Mouse (Mus musculus) heart, adult 2 months (tissue): ENCODE measurements at regions not wholly inside any gene's neighbourhood (a gene's known extent, or its start where the extent isn't known, plus 50 kb on each side); places are given as distances from the start of the nearest gene placed in this dataset.

Experiments used
- DNase-seq, 2 experiments: peaks; one replicate each; pipeline ENCODE4 v3.0.0; 2021
- H3K27ac ChIP-seq: fragments of 200-600 bp; 2 replicates; pipeline ENCODE4 v1.8.1; 2022
- H3K27me3 ChIP-seq: fragments of 200-500 bp; 2 replicates; pipeline ENCODE4 v1.6.1; 2012; ENCODE audit warnings: mild to moderate bottlenecking, low read length, inconsistent platforms, mixed read lengths; ENCODE audit not compliant: control insufficient read depth, insufficient read depth
- H3K36me3 ChIP-seq: fragments of 200-500 bp; 2 replicates; pipeline ENCODE4 v1.6.1; 2012; ENCODE audit warnings: low read length, inconsistent platforms; ENCODE audit not compliant: control insufficient read depth, insufficient read depth
- H3K4me1 ChIP-seq: fragments of 200-500 bp; 2 replicates; pipeline ENCODE4 v1.6.1; 2011; ENCODE audit warnings: low read length; ENCODE audit not compliant: control insufficient read depth, insufficient read depth
- H3K4me3 ChIP-seq: fragments of 200-600 bp; 2 replicates; pipeline ENCODE4 v1.8.1; 2022
- H3K79me2 ChIP-seq: fragments of 200-500 bp; replicated peaks from 2 replicates; pipeline ENCODE4 v1.6.1; 2012; ENCODE audit warnings: mild to moderate bottlenecking, inconsistent platforms, low read length, moderate library complexity, mixed read lengths; ENCODE audit not compliant: control insufficient read depth, insufficient read depth
- H3K9ac ChIP-seq: fragments of 200-500 bp; 2 replicates; pipeline ENCODE4 v1.6.1; 2012; ENCODE audit warnings: low read depth, mild to moderate bottlenecking, control low read depth, inconsistent platforms, low read length, mixed read lengths
- CTCF ChIP-seq: fragments of 200-600 bp; IDR thresholded peaks from 2 replicates; pipeline ENCODE4 v1.8.1; 2022; ENCODE audit warnings: antibody characterized with exemption, mild to moderate bottlenecking, moderate library complexity
- EP300 ChIP-seq: fragments of 200-500 bp; IDR thresholded peaks from 2 replicates; pipeline ENCODE4 v1.6.1; 2011; ENCODE audit warnings: low read depth, low read length, control low read depth; ENCODE audit not compliant: insufficient read depth
- POLR2A ChIP-seq: fragments of 200-500 bp; IDR thresholded peaks from 2 replicates; pipeline ENCODE4 v1.6.1; 2011; ENCODE audit warnings: mild to moderate bottlenecking, low read depth, low read length, control low read depth; ENCODE audit not compliant: insufficient read depth
- WGBS: fragments of 180-500 bp; shearing (Covaris S2); methylation state at CpG from one replicate; pipeline ENCODE4 v1.1.7; 2018; 5-methylcytosine and 5-hydroxymethylcytosine counted together
- intact Hi-C: fragments of 180-260 bp; cut with DNase I; formaldehyde crosslinking; loops from one replicate; pipeline ENCODE4 v1.15.1; 2025

GRCm38 (mm10) chr9:62590407-62591195, 53.8 kb upstream of the Coro2b start:
- no peaks in the 10 kb centered on the region for H3K79me2 ChIP-seq
- intact Hi-C loops: no loop called here
- no peaks in the 10 kb centered on the region for H3K27me3 ChIP-seq
- no peak overlapping the region for H3K27ac ChIP-seq
- H3K4me1 ChIP-seq: no peaks in the 10 kb centered on the region
- no peak overlapping the region for H3K9ac ChIP-seq
- TF ChIP-seq POLR2A: no peak
- WGBS: 77% methylated on average over 17 of the region's 17 CpGs
- H3K36me3 ChIP-seq: no peaks in the 10 kb centered on the region
- no peak overlapping the region for H3K4me3 ChIP-seq
- peak; percentile 20 to 36 for DNase-seq

- Histone ChIP-seq H3K79me2 (no peaks in the 10 kb centered on the region), H3K36me3 (no peaks in the 10 kb centered on the region), H3K27me3 (no peaks in the 10 kb centered on the region), H3K9ac (no peak overlapping the region), H3K4me3 (no peak overlapping the region), H3K4me1 (no peaks in the 10 kb centered on the region), H3K27ac (no peak overlapping the region)
- DNase-seq: peak in 1 of 2 experiments; percentile 35
- WGBS: 63% methylated on average over 6 of the region's 6 CpGs
- TF ChIP-seq CTCF (no peak), POLR2A (no peak), EP300 (no peak)
- intact Hi-C loops: no loop called here
Measured at GRCm38 (mm10) chr9:62591196-62591485, 54.3 kb upstream of the Coro2b start.

- H3K27me3 ChIP-seq: no peaks in the 10 kb centered on the region
- no peaks in the 10 kb centered on the region for H3K4me1 ChIP-seq
- no peak overlapping the region for H3K27ac ChIP-seq
- 62% methylated on average over 7 of the region's 7 CpGs for WGBS
- peak in 1 of 2 experiments; percentile 5 for DNase-seq
- intact Hi-C loops: no loop called here
- H3K79me2 ChIP-seq: no peaks in the 10 kb centered on the region
- H3K4me3 ChIP-seq: no peak overlapping the region
- H3K9ac ChIP-seq: no peak overlapping the region
- no peaks in the 10 kb centered on the region for H3K36me3 ChIP-seq
- TF ChIP-seq POLR2A (no peak), EP300 (no peak), CTCF (no peak)
Measured at GRCm38 (mm10) chr9:62598056-62598455, 61.2 kb upstream of the Coro2b start.

GRCm38 (mm10) chr9:62598956-62599355, 62.1 kb upstream of the Coro2b start:
- Histone ChIP-seq H3K9ac (no peak overlapping the region), H3K4me1 (no peaks in the 10 kb centered on the region), H3K27me3 (no peaks in the 10 kb centered on the region), H3K36me3 (no peaks in the 10 kb centered on the region), H3K4me3 (no peak overlapping the region), H3K79me2 (no peaks in the 10 kb centered on the region), H3K27ac (no peak overlapping the region)
- no peak for DNase-seq
- intact Hi-C loops: no loop called here
- 91% methylated on average over 5 of the region's 5 CpGs for WGBS
- TF ChIP-seq CTCF (no peak), POLR2A (no peak), EP300 (no peak)

- H3K27me3 ChIP-seq: no peaks in the 10 kb centered on the region
- H3K79me2 ChIP-seq: no peaks in the 10 kb centered on the region
- H3K9ac ChIP-seq: no peak overlapping the region
- intact Hi-C loops: no loop called here
- H3K36me3 ChIP-seq: no peaks in the 10 kb centered on the region
- no peak for TF ChIP-seq EP300
- TF ChIP-seq CTCF: no peak
- no peak for TF ChIP-seq POLR2A
- H3K4me3 ChIP-seq: no peak overlapping the region
- H3K4me1 ChIP-seq: no peaks in the 10 kb centered on the region
- no peak for DNase-seq
- 88% methylated on average over 2 of the region's 2 CpGs for WGBS
- H3K27ac ChIP-seq: no peak overlapping the region
Measured at GRCm38 (mm10) chr9:62610526-62610925, 67.1 kb upstream of the Itga11 start.

GRCm38 (mm10) chr9:62611452-62611851, 66.2 kb upstream of the Itga11 start:
- Histone ChIP-seq H3K4me1 (no peaks in the 10 kb centered on the region), H3K27ac (no peak overlapping the region), H3K9ac (no peak overlapping the region), H3K4me3 (no peak overlapping the region), H3K79me2 (no peaks in the 10 kb centered on the region), H3K27me3 (no peaks in the 10 kb centered on the region), H3K36me3 (no peaks in the 10 kb centered on the region)
- DNase-seq: peak; percentile 37 to 60
- no peak for TF ChIP-seq EP300
- TF ChIP-seq POLR2A: no peak
- no peak for TF ChIP-seq CTCF
- 33% methylated on average over 2 of the region's 2 CpGs for WGBS
- intact Hi-C loops: no loop called here
